Mouse (Mus musculus) cerebellum, adult 2 months (tissue): ENCODE results near the gene Myt1l.

ENCODE experiments used
- CTCF ChIP-seq: fragments of 200-500 bp; IDR thresholded peaks from 2 replicates; pipeline ENCODE4 v1.5.1; 2011; ENCODE audit warnings: low read depth, mild to moderate bottlenecking, control low read depth, low read length, moderate library complexity, borderline replicate concordance; ENCODE audit not compliant: insufficient read depth
- POLR2A ChIP-seq: fragments of 200-500 bp; IDR thresholded peaks from 2 replicates; pipeline ENCODE4 v1.6.1; 2011; ENCODE audit warnings: low read length, control low read depth, borderline replicate concordance; ENCODE audit not compliant: insufficient read depth

- TF ChIP-seq CTCF (no peak), POLR2A (no peak)
Measured at GRCm38 (mm10) chr12:29553138-29553537, 25.0 kb downstream of the Myt1l start.
